Mouse (Mus musculus) forelimb bud, embryonic 11.5 days (tissue): ENCODE data around the gene Spaca9.

ENCODE experiments used
- DNase-seq: peaks from one replicate; pipeline ENCODE4 v3.0.0-alpha.2; 2012; ENCODE audit warnings: low read depth, low spot score

The Spaca9 gene

DNA sequence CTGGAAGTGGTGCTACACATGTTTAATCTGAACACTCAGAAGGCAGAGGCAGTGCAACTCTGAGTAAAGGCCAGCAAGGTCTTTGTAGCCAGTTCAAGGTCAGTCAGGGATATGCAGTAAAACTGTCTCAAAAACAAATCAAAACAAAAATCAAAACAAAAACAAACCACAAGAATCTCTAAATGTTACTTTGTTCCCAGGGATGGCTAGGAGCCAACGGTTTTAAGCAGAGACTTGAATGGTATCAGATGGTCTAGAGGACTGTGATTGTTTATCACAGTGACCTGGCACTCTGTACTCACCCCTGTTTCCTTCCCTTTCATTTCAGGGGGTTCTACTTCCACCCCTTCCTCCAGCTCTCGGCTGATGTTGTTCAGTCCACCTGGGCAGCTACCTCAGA lies 28.1 kb downstream of the Spaca9 start:
- no peak for DNase-seq

DNA sequence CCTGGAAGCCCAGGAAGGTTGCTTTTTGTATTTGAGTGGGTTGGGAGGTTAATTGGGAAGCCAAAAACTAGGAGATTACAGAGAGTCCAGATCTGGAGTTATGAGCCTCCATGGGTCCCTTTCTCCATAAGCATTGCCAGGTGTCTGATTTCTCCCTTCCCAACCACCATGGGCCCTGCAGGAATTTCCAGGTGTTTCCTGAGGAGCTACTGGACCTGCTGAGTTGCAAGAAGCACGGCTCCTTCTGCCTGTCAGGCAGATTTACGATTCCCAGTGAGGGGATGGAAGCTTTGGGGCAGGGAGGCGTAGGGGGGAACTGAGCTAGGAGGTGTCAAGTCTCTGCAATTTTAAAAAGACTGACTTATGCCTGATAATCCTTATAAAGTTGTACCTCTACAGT lies 33.7 kb downstream of the Spaca9 start:
- peak; percentile 72 for DNase-seq

DNA sequence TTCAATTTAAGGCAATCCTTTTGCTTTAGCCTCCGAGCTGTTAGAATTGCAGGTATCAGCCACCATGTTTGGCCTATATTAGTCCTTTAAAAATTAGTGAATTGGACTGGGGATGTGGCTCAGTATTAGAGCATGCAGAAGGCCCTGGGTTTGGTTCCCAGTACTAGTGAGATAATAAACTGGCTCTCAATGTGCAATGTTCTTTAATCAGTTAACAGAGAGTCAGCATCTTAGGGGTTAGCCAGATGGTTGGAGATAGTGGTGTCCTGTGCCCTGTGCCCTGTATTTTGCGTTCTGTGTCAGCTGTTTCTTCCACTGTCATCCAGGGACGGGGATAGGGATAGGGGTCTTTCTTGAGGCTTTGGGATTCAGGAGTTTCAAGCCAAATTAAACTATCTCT lies 36.6 kb downstream of the Spaca9 start:
- DNase-seq: no peak

DNA sequence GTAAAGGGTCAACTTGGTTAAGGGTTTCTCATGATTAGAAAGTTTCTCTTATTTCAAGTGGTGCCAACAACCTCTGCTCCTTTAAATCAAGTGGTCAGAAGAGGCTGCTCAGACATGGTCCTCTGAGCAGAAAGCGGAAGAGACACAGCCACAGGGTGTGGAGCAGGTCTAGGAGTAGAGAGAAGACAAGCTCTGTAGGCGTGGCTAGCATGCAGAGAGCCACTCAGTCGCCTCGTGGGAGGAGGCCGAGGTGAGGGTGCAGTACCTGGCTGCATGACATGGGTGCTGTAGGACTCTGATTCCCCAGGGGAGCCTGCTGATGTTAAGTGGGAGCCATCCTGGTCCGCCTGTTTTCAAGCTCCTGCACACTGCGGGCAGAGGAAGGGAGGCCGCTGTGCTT lies 43.3 kb downstream of the Spaca9 start:
- DNase-seq: no peak

DNA sequence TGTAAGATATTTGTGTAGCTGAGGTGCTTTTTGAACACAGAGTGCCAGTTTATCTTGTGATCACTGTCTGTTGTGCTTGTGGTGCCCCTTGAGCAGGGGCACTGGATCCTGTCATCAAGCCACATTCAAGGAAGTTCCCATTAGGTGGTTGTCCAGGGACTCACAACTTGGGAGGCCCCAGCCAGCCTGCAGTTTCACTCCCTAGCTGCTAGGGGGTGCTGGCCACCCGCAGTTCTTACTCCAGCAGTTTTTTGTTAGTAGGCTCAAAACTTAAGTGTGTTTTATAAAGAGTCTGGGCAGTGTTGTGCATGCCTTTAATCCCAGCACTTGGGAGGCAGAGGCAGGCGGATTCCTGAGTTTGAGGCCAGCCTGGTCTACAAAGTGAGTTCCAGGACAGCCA lies 45.2 kb downstream of the Spaca9 start:
- DNase-seq: no peak

DNA sequence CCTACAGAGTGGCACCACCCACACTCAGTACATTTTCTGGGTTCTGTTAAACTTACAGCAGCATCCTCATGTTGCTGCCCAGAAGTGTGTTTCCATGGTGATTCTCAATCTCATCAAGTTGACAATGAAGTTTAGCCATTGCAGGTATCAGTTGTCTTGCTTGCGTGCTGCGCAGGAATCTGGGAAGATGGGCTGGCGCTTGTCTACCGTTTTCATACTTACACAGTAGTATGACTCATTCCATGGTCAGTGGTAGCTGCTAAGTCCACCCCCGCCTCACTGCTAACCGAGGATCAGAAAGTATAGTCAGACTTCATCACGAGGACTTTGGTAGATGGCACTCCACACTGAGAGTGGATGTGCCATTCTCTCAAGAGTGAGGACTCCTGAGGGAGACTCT lies 46.2 kb downstream of the Spaca9 start:
- DNase-seq: no peak

DNA sequence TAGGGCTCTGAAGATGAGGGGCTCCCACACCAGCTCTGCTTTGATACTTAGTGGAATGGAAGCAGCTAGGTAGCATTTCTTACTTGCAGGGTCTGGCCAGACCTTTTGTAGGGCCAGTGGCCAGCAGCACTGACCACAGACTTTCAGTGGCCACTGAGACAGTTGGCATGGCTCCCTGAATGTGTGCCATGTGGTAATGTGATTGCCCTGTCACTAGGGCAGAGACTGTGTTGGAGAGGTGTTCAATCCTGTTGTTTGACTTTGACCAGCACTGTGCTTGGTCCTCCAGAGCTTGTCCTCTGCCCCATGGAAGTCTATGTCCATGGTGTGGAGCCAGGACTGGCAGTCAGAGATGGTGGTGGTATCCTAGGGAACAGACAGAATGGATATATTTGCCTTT lies 49.0 kb downstream of the Spaca9 start:
- DNase-seq: no peak

DNA sequence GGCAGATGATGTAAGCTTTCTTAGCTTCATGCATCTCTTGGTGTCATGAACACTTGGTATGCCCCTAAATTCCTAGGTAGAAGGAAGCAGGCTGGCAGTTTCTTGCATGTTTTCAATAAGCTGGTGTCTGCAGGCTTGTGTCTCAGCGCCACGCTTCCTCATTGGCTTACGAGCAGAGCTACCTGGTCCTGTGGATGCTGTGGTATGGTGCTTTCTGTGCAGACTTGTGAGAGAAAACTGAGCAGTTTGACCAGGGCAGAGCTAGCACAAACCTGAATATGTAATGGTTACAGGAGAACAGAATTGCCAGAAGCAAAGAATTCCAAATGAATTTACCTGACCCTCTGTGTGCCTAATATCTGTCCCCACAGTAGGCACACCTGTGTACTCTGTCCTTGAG lies 56.4 kb downstream of the Spaca9 start:
- no peak for DNase-seq
